In the genomic region with DNA sequence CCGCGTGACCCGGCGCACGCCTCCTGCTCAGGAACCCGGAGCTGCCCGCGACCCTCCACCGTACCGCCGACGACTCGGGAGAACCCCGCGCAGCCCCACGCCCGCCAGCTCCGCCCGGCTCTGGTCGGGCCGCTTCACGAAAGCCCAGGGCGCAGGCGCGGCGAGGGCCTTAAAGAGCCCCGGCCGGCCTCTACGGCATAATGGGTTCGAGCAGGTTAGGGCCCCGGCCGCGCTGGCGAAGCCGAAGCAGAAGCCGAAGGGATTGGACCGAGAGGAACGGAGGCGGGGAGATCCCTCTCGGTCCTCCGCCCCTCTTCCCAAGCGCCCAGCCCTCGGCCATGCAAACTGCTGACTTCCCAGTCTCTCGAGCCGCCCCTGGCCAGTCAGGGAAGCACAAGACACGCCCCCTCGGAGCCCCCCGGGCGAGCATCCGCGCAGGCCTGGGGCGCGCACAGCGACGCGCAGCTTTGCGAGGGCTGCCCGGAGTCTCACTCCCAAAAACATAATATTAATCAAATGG, we compare ENCODE assay signal across 8 mouse cellular contexts. TPM values are rescaled to one million over a fixed set of nuclear protein-coding genes. Genes with fewer than 3 reads are reported as not detected.
DNase-seq lines count a peak whose midpoint lies in the region; ATAC-seq and TF ChIP-seq lines count a peak whose summit lies in the region.

No protein-coding gene starts in this region.

- peak overlapping the region; percentile 69 for H3K4me3 ChIP-seq in brown adipose tissue, adult 24 weeks (ENCODE audit: insufficient read depth, low read depth, low read length)
- peak overlapping the region; percentile 82 for H3K4me3 ChIP-seq in heart, embryonic 13.5 days
- peak overlapping the region; percentile 92 for H3K4me3 ChIP-seq in kidney, postnatal 0 days (replicated peaks; ENCODE audit: low read depth, low read length)
- H3K4me3 ChIP-seq in liver, adult 2 months (ENCODE audit: insufficient read depth, low read depth, low read length) = peak overlapping the region; percentile 88

- peaks cover 31% of the 10 kb centered on the region for H3K79me2 ChIP-seq in liver, adult 2 months (ENCODE audit: control insufficient read depth, insufficient read depth, low read length)

- H3K27me3 ChIP-seq in heart, embryonic 13.5 days (replicated peaks) = no peaks in the 10 kb centered on the region
- H3K27me3 ChIP-seq in kidney, postnatal 0 days (ENCODE audit: insufficient read depth, low read length) = no peaks in the 10 kb centered on the region
- no peaks in the 10 kb centered on the region for H3K27me3 ChIP-seq in liver, adult 2 months (ENCODE audit: control insufficient read depth, insufficient read depth, low read length)

- peak; percentile 42; the same call in 1 of the 2 replicates for TF ChIP-seq CTCF in kidney, postnatal 0 days (IDR thresholded peaks at IDR 0.05; ENCODE audit: low read depth)
- no peak for TF ChIP-seq CTCF in liver, adult 2 months (IDR thresholded peaks at IDR 0.05; ENCODE audit: low read depth, low read length)

- H3K4me2 ChIP-seq in heart, embryonic 13.5 days = peak overlapping the region; percentile 74
- H3K4me2 ChIP-seq in kidney, postnatal 0 days (ENCODE audit: low read length) = peak overlapping the region; percentile 79

- H3K36me3 ChIP-seq in heart, embryonic 13.5 days = no peaks in the 10 kb centered on the region
- H3K36me3 ChIP-seq in kidney, postnatal 0 days (ENCODE audit: insufficient read depth, low read length) = no peaks in the 10 kb centered on the region
- H3K36me3 ChIP-seq in liver, adult 2 months (ENCODE audit: control insufficient read depth, insufficient read depth, low read length) = 0 out of 2 replicates have a peak, but pooled peaks cover 2% of the 10 kb centered on the region

- H3K9ac ChIP-seq in heart, embryonic 13.5 days = peak overlapping the region; percentile 97
- H3K9ac ChIP-seq in kidney, postnatal 0 days (ENCODE audit: low read depth, low read length) = peak overlapping the region; percentile 87
- peak overlapping the region; percentile 97 for H3K9ac ChIP-seq in liver, adult 2 months (ENCODE audit: low read depth, low read length)

- H3K4me1 ChIP-seq in brown adipose tissue, adult 24 weeks (ENCODE audit: control insufficient read depth, insufficient read depth, insufficient read length, low read length) = 0 out of 2 replicates have a peak, but pooled peaks cover 3% of the 10 kb centered on the region
- peaks cover 70% of the 10 kb centered on the region for H3K4me1 ChIP-seq in heart, embryonic 13.5 days
- H3K4me1 ChIP-seq in kidney, postnatal 0 days (replicated peaks; ENCODE audit: insufficient read depth, low read length) = 0 out of 2 replicates have a peak, but pooled peaks cover 12% of the 10 kb centered on the region
- H3K4me1 ChIP-seq in liver, adult 2 months (ENCODE audit: control insufficient read depth, insufficient read depth, low read length) = peaks cover 25% of the 10 kb centered on the region

- H3K9me3 ChIP-seq in heart, embryonic 13.5 days = no peaks in the 10 kb centered on the region
- H3K9me3 ChIP-seq in kidney, postnatal 0 days (replicated peaks; ENCODE audit: low read length) = no peaks in the 10 kb centered on the region

- peak; percentile 98 for DNase-seq in kidney, postnatal 0 days (ENCODE audit: low spot score)
- DNase-seq in liver, adult 2 months (ENCODE audit: extremely low read depth, low read depth, low spot score) = peak; percentile 84
- DNase-seq in spleen, postnatal 4 days (ENCODE audit: low spot score in 2 of 2) = peak; percentile 84 to 91

- WGBS in heart, embryonic 13.5 days = under 1% methylated on average over 58 of the region's 58 CpGs
- under 1% methylated on average over 50 of the region's 58 CpGs for WGBS in kidney, postnatal 0 days
- under 1% methylated on average over 58 of the region's 58 CpGs for WGBS in liver, adult 2 months

- peak; percentile 88; the same call in 1 of the 2 replicates for TF ChIP-seq POLR2A in liver, adult 2 months (IDR thresholded peaks at IDR 0.05; ENCODE audit: extremely low read depth, insufficient read depth, low read length)

- H3K27ac ChIP-seq in brown adipose tissue, adult 24 weeks (replicated peaks; ENCODE audit: low read depth, low read length) = peak overlapping the region; percentile 48; the same call in 1 of the 2 replicates
- peak overlapping the region; percentile 97 for H3K27ac ChIP-seq in heart, embryonic 13.5 days (replicated peaks)
- peak overlapping the region; percentile 95 for H3K27ac ChIP-seq in kidney, postnatal 0 days
- H3K27ac ChIP-seq in liver, adult 2 months (replicated peaks; ENCODE audit: insufficient read depth, low read depth, low read length) = peak overlapping the region; percentile 89

- peak; percentile 68 for ATAC-seq in CD4-positive, CD25-positive, alpha-beta regulatory T cell, adult 4 months
- peak; percentile 72 for ATAC-seq in erythroid progenitor cell, adult 5-6 weeks (replicated peaks; ENCODE audit: low FRiP score, poor library complexity, severe bottlenecking)
- peak; percentile 95 for ATAC-seq in heart, embryonic 13.5 days (ENCODE audit: extremely low read depth, insufficient number of reproducible peaks, low FRiP score, low TSS enrichment)
- ATAC-seq in kidney, postnatal 0 days (replicated peaks; ENCODE audit: low FRiP score, low read depth) = peak; percentile 99
- ATAC-seq in monocyte, adult 5-6 weeks (replicated peaks; ENCODE audit: insufficient number of reproducible peaks, low FRiP score, low TSS enrichment, poor library complexity, severe bottlenecking) = peak; percentile 56; the same call in 1 of the 2 replicates

RNA-seq across cellular contexts. Expression of gene Evi5, which starts 5.9 kb away (rescaled TPM):
- 1 to 10 TPM; 1.1 to 2.1 TPM for polyA plus RNA-seq in CD4-positive, CD25-positive, alpha-beta regulatory T cell, adult 4 months (2017; shearing (Covaris generic))
- polyA plus RNA-seq in brown adipose tissue, adult 24 weeks (2012; ENCODE audit: insufficient read depth, insufficient read length, missing spikeins) = 11.3 and 15.9 TPM in 2 replicates
- total RNA-seq in erythroid progenitor cell, adult 5-6 weeks (2015; ENCODE audit: low replicate concordance) = 287 and 323 TPM in 2 replicates
- 445 and 526 TPM in 2 replicates for total RNA-seq in erythroid progenitor cell, adult 5-6 weeks (2017; ENCODE audit: low replicate concordance)
- polyA plus RNA-seq in heart, embryonic 13.5 days (2015; fragmentation: Nextera tagmentation; extraction: Ambion mirVana) = 45.7 and 49.0 TPM in 2 replicates
- 84.3 and 88.8 TPM in 2 replicates for polyA plus RNA-seq in kidney, postnatal 0 days (2015; fragmentation: Nextera tagmentation; extraction: Ambion mirVana)
- 118 and 136 TPM in 2 replicates for total RNA-seq in liver, adult 2 months (2014; rRNA removed)
- polyA plus RNA-seq in liver, adult 2 months (2012; rRNA removed) = 29.0 and 35.1 TPM in 2 replicates
- total RNA-seq in monocyte, adult 5-6 weeks (2017) = 29.5 to 30.7 TPM (median 29.8 TPM) in 3 replicates

RNA-seq across cellular contexts. Expression of gene Rpl5, which starts 31.3 kb away (rescaled TPM):
- polyA plus RNA-seq in CD4-positive, CD25-positive, alpha-beta regulatory T cell, adult 4 months (2017; shearing (Covaris generic)) = 100 to 1,000 TPM in 1 of 2 experiments, 10 to 100 TPM in 1; 99.1 to 122 TPM
- 16.1 and 18.4 TPM in 2 replicates for polyA plus RNA-seq in brown adipose tissue, adult 24 weeks (2012; ENCODE audit: insufficient read depth, insufficient read length, missing spikeins)
- 117 and 187 TPM in 2 replicates for total RNA-seq in erythroid progenitor cell, adult 5-6 weeks (2015; ENCODE audit: low replicate concordance)
- total RNA-seq in erythroid progenitor cell, adult 5-6 weeks (2017; ENCODE audit: low replicate concordance) = 70.6 and 101 TPM in 2 replicates
- polyA plus RNA-seq in heart, embryonic 13.5 days (2015; fragmentation: Nextera tagmentation; extraction: Ambion mirVana) = 49.9 and 50.8 TPM in 2 replicates
- polyA plus RNA-seq in kidney, postnatal 0 days (2015; fragmentation: Nextera tagmentation; extraction: Ambion mirVana) = 66.8 and 70.4 TPM in 2 replicates
- total RNA-seq in liver, adult 2 months (2014; rRNA removed) = 103 and 148 TPM in 2 replicates
- polyA plus RNA-seq in liver, adult 2 months (2012; rRNA removed) = 5.9 and 12.7 TPM in 2 replicates
- 256 to 830 TPM (median 616 TPM) in 3 replicates for total RNA-seq in monocyte, adult 5-6 weeks (2017)

RNA-seq across cellular contexts. Expression of gene Ube2d2b, which starts 39.1 kb away (rescaled TPM):
- under 1 TPM in 1 of 2 experiments, not detected in 1; 0.32 TPM for polyA plus RNA-seq in CD4-positive, CD25-positive, alpha-beta regulatory T cell, adult 4 months (2017; shearing (Covaris generic))
- not detected in 2 replicates for polyA plus RNA-seq in brown adipose tissue, adult 24 weeks (2012; ENCODE audit: insufficient read depth, insufficient read length, missing spikeins)
- total RNA-seq in erythroid progenitor cell, adult 5-6 weeks (2015; ENCODE audit: low replicate concordance) = not detected in 2 replicates
- 1.0 TPM in 1 of 2 replicates, not detected in the other for total RNA-seq in erythroid progenitor cell, adult 5-6 weeks (2017; ENCODE audit: low replicate concordance)
- polyA plus RNA-seq in heart, embryonic 13.5 days (2015; fragmentation: Nextera tagmentation; extraction: Ambion mirVana) = 0.13 and 0.20 TPM in 2 replicates
- polyA plus RNA-seq in kidney, postnatal 0 days (2015; fragmentation: Nextera tagmentation; extraction: Ambion mirVana) = 0.08 TPM in 1 of 2 replicates, not detected in the other
- not detected in 2 replicates for total RNA-seq in liver, adult 2 months (2014; rRNA removed)
- polyA plus RNA-seq in liver, adult 2 months (2012; rRNA removed) = not detected in 2 replicates
- total RNA-seq in monocyte, adult 5-6 weeks (2017) = 0.32 TPM in 1 of 3 replicates, not detected in the others

Comparison
In these comparisons a context has a peak if more than half of its experiments do, and no peak if none do; other contexts are left out.
1. Peak in every context shown above with its lines: DNase-seq, ATAC-seq, H3K4me3 ChIP-seq and H3K27ac ChIP-seq.